15 mouse cellular contexts compared by ENCODE assay signal in the genomic region with DNA sequence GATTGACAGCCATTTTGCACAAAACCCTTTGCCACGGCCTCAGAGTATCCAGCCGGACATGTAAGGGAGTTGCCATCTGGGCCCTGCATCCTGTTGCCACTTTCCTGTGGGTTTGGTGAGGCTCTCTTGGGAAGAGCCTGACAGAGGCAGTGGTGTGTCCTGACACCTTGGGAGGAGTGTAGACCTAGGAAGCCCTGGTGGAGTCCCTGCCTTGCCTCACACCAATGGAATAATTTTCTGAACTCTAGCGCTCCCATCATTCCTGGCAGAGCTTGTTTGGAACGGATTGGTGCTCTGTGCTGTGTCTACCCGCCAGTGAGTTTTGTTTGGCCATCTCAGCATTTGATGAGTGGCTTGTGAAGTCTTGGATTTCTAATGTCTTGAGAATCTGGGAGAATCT. TPM values are rescaled to one million over a fixed set of nuclear protein-coding genes. Genes with fewer than 3 reads are reported as not detected.
DNase-seq lines count a peak whose midpoint lies in the region; ATAC-seq and TF ChIP-seq lines count a peak whose summit lies in the region.
"Had no signal": no experiment of that assay in that cellular context is flagged by ENCODE, and none has a peak within 500 bp of the region (broad histone marks: within the 10 kb centered on the region; RNA-seq: fewer than 3 reads in every experiment).

No protein-coding gene starts in this region.

- no peak overlapping the region for H3K4me3 ChIP-seq in kidney, postnatal 0 days (replicated peaks; ENCODE audit: low read depth, low read length)
- no peak overlapping the region for H3K4me3 ChIP-seq in embryonic facial prominence, embryonic 11.5 days (ENCODE audit: low read depth, low read length)
- H3K4me3 ChIP-seq in limb, embryonic 15.5 days: no peak overlapping the region
- H3K4me3 ChIP-seq: forebrain, embryonic 13.5 days; liver, embryonic 15.5 days; midbrain, embryonic 15.5 days had no signal

- H3K36me3 ChIP-seq in kidney, postnatal 0 days (ENCODE audit: insufficient read depth, low read length): no peaks in the 10 kb centered on the region
- no peaks in the 10 kb centered on the region for H3K36me3 ChIP-seq in embryonic facial prominence, embryonic 11.5 days (replicated peaks; ENCODE audit: control insufficient read depth, insufficient read depth, low read depth, low read length)
- H3K36me3 ChIP-seq in limb, embryonic 15.5 days: no peaks in the 10 kb centered on the region
- H3K36me3 ChIP-seq: liver, embryonic 15.5 days; midbrain, embryonic 15.5 days had no signal

- no peak for ATAC-seq in kidney, postnatal 0 days (replicated peaks; ENCODE audit: low FRiP score, low read depth)
- ATAC-seq in embryonic facial prominence, embryonic 11.5 days (replicated peaks; ENCODE audit: insufficient number of reproducible peaks, low FRiP score, low TSS enrichment, low read depth): no peak
- no peak for ATAC-seq in limb, embryonic 15.5 days (ENCODE audit: insufficient number of reproducible peaks, low FRiP score, low TSS enrichment, low read depth)
- ATAC-seq in megakaryocyte, adult 5-6 weeks (ENCODE audit: poor library complexity, severe bottlenecking): no peak
- ATAC-seq: forebrain, embryonic 13.5 days; inflammation-experienced regulatory T-cells, adult 6 months; midbrain, embryonic 15.5 days had no signal

- H3K4me1 ChIP-seq in kidney, postnatal 0 days (replicated peaks; ENCODE audit: insufficient read depth, low read length): no peaks in the 10 kb centered on the region
- no peaks in the 10 kb centered on the region for H3K4me1 ChIP-seq in embryonic facial prominence, embryonic 11.5 days (ENCODE audit: control insufficient read depth, insufficient read depth, low read length)
- peaks cover 38% of the 10 kb centered on the region for H3K4me1 ChIP-seq in limb, embryonic 15.5 days
- H3K4me1 ChIP-seq: liver, embryonic 15.5 days; midbrain, embryonic 15.5 days had no signal

- no peak overlapping the region for H3K4me2 ChIP-seq in kidney, postnatal 0 days (ENCODE audit: low read length)
- no peak overlapping the region for H3K4me2 ChIP-seq in embryonic facial prominence, embryonic 11.5 days (ENCODE audit: low read depth, low read length)
- H3K4me2 ChIP-seq in limb, embryonic 15.5 days: 0 out of 2 replicates have a peak overlapping the region, but pooled peaks have one; percentile 0
- H3K4me2 ChIP-seq: forebrain, embryonic 13.5 days; liver, embryonic 15.5 days; midbrain, embryonic 15.5 days had no signal

- no peaks in the 10 kb centered on the region for H3K27me3 ChIP-seq in kidney, postnatal 0 days (ENCODE audit: insufficient read depth, low read length)
- no peaks in the 10 kb centered on the region for H3K27me3 ChIP-seq in embryonic facial prominence, embryonic 11.5 days (ENCODE audit: control insufficient read depth, insufficient read depth, low read length)
- no peaks in the 10 kb centered on the region for H3K27me3 ChIP-seq in limb, embryonic 15.5 days
- H3K27me3 ChIP-seq: forebrain, embryonic 13.5 days; liver, embryonic 15.5 days; midbrain, embryonic 15.5 days had no signal

- no peak overlapping the region for H3K9ac ChIP-seq in kidney, postnatal 0 days (ENCODE audit: low read depth, low read length)
- H3K9ac ChIP-seq in embryonic facial prominence, embryonic 11.5 days (replicated peaks; ENCODE audit: low read length): no peak overlapping the region
- no peak overlapping the region for H3K9ac ChIP-seq in limb, embryonic 15.5 days
- H3K9ac ChIP-seq: forebrain, embryonic 13.5 days; liver, embryonic 15.5 days; midbrain, embryonic 15.5 days had no signal

- H3K9me3 ChIP-seq in kidney, postnatal 0 days (replicated peaks; ENCODE audit: low read length): no peaks in the 10 kb centered on the region
- no peaks in the 10 kb centered on the region for H3K9me3 ChIP-seq in embryonic facial prominence, embryonic 11.5 days (replicated peaks; ENCODE audit: control insufficient read depth, low read length)
- H3K9me3 ChIP-seq in limb, embryonic 15.5 days: no peaks in the 10 kb centered on the region
- H3K9me3 ChIP-seq: forebrain, embryonic 13.5 days; liver, embryonic 15.5 days; midbrain, embryonic 15.5 days had no signal

- DNase-seq in gastrocnemius, postnatal 25 days: peak; percentile 27
- DNase-seq in gastrocnemius, adult 8-10 months (ENCODE audit: low spot score in 2 of 2): no peak
- no peak for DNase-seq in kidney, postnatal 0 days (ENCODE audit: low spot score)
- DNase-seq in kidney, adult 18-20 months: no peak
- no peak for DNase-seq in embryonic facial prominence, embryonic 11.5 days (ENCODE audit: low spot score)
- no peak for DNase-seq in right cerebral cortex, postnatal 4 days
- DNase-seq: adrenal gland, postnatal 25 days; spleen, adult 18-20 months; thymus, adult 2 months had no signal

- TF ChIP-seq CTCF in kidney, postnatal 0 days (IDR thresholded peaks at IDR 0.05; ENCODE audit: low read depth): no peak

- peak overlapping the region; percentile 31; the same call in 1 of the 2 replicates for H3K27ac ChIP-seq in kidney, postnatal 0 days
- H3K27ac ChIP-seq in embryonic facial prominence, embryonic 11.5 days (replicated peaks; ENCODE audit: low read depth, low read length): 0 out of 2 replicates have a peak overlapping the region, but pooled peaks have one; percentile 23
- H3K27ac ChIP-seq in limb, embryonic 15.5 days: peak overlapping the region; percentile 55
- H3K27ac ChIP-seq: forebrain, embryonic 13.5 days; liver, embryonic 15.5 days; midbrain, embryonic 15.5 days had no signal

- 63% methylated on average over 5 of the region's 5 CpGs for WGBS in kidney, postnatal 0 days
- WGBS in embryonic facial prominence, embryonic 11.5 days: 81% methylated on average over 5 of the region's 5 CpGs
- WGBS in limb, embryonic 15.5 days: 51% methylated on average over 5 of the region's 5 CpGs

RNA-seq across cellular contexts. Expression of a gene that starts 19.5 kb away (rescaled TPM):
- 10 to 100 TPM; 15.1 to 16.4 TPM for total RNA-seq in gastrocnemius, postnatal 25 days (2021)
- total RNA-seq in gastrocnemius, adult 8-10 months (2022): 1 to 10 TPM; 3.5 to 4.9 (median 4.7) TPM
- 5.0 and 5.2 TPM in 2 replicates for polyA plus RNA-seq in kidney, postnatal 0 days (2015; fragmentation: Nextera tagmentation; extraction: Ambion mirVana)
- 2.2 and 2.5 TPM in 2 replicates for polyA plus RNA-seq in embryonic facial prominence, embryonic 11.5 days (2014; fragmentation: Nextera tagmentation; extraction: Ambion mirVana)
- 19.7 and 21.9 TPM in 2 replicates for polyA plus RNA-seq in limb, embryonic 15.5 days (2015; fragmentation: Nextera tagmentation; extraction: Ambion mirVana)
- 0.21 and 0.27 TPM in 2 replicates for total RNA-seq in megakaryocyte, adult 5-6 weeks (2015)
- 0.11 and 0.12 TPM in 2 replicates for total RNA-seq in megakaryocyte, adult 5-6 weeks (2017)
- polyA plus RNA-seq: inflammation-experienced regulatory T-cells, adult 6 months had no signal
